Mouse (Mus musculus): ENCODE measurements around the gene Cd247. TPM values are rescaled to one million over a fixed set of nuclear protein-coding genes. Genes with fewer than 3 reads are reported as not detected.

The Cd247 gene
- total RNA-seq, 2 experiments from 2014 or later: 0.43 to 0.70 TPM

DNA sequence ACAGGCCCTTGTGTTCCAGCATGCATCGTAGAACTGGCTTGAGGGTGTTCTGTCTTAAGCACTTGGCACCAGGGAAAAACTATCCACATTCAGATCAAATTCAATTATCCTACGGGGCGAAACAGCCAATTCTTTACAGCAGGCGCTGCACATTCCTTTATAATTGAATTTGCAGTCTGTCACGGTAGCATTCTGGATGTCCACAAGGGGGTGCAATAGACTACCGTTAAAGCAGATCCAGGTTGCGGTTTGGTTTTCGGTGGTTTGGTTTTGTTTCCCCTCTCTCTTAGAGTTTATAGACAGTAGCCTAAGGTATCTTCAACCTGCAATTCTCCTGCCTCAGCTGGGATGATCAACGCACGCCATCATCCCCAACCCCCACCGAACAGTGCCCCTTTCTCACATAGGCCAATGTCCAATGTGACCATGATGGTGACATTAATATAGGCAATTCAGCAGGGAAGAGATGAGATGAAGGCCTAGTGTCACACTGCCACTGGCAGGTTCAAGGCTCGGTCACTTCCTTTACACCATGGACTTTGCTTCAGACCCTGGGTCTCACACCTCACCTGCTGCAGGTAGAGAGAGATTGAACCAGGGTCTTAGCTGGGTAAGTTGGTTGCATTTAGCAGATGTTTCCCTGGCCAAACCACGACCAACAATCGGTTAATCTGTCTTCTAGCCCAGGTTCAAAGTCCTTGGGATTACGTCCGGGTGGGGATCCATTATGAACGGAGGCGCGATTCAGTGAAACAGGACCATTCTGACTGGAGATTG is 12.8 kb upstream of the Cd247 start:
- DNase-seq: no peak

- no peak for DNase-seq
These were observed 8.4 kb upstream of the Cd247 start for GRCm38 (mm10) chr1:165779954-165780585.

GRCm38 (mm10) chr1:165780586-165781111 is 7.8 kb upstream of the Cd247 start:
- no peak for DNase-seq

- DNase-seq: no peak
These were observed 7.1 kb upstream of the Cd247 start for GRCm38 (mm10) chr1:165781426-165781825.

DNA sequence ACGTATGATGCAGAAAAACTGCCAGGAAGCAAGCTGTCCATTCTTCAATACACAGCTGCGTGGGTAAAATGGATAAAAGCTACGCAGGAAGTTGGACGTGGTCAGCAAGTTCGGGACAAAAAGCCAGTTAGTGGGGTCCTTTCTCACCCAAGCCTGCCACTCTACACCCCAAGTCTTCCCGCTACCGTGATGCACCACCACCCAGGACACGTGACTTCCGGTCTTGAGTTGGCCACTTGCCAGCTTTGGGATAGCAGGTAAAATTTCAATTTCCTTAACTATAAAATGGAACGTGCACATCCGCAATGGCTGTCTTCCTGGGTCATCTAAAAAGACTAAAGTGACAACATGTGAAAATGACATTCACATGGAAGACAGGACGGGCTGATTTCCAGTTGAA is 6.6 kb upstream of the Cd247 start:
- no peak for DNase-seq

DNA sequence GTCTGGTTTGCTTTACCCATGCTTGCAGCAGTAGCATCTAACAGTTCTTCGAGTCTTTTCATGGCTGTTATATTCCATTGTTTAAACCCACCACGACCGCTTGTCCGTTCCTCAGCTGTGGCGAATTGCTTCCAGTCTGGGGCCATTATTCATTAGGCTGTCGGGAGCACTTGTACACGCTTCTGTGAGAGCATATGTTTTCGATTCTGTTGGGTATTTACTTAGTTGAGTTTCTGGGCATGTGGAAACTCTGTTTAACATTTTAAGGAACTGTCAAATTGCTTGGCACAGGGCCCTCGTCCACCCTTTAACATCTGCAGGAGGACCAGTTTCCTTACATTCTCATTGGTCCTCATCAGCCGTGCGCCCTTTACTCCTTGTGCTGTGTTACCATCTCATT is 2.2 kb upstream of the Cd247 start:
- no peak for DNase-seq

GRCm38 (mm10) chr1:165789066-165789660 is 682 bp downstream of the Cd247 start:
- DNase-seq: no peak

DNA sequence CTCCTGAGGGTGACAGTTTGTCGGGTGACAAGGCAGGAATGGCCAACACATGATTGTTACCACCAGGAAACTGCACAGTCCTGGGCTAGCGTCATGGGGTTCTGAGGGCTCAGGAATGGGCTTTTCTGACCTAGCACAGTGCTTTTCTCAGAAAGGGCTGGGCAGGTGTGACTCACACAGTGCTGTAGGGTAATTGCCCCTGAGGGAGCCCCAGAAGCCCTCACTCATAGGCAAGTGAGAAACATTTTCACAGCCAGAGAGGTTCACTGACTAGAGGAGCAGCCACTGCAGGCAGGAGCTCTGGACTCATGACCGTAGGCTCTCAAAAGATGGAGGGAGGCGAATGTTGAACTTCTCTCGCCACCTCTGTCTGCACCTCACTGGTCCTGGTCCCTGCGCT is 1.5 kb downstream of the Cd247 start:
- no peak for DNase-seq

- no peak for DNase-seq
These were observed 2.2 kb downstream of the Cd247 start for GRCm38 (mm10) chr1:165790461-165791210.

GRCm38 (mm10) chr1:165791411-165791810 is 2.9 kb downstream of the Cd247 start:
- DNase-seq: no peak

DNA sequence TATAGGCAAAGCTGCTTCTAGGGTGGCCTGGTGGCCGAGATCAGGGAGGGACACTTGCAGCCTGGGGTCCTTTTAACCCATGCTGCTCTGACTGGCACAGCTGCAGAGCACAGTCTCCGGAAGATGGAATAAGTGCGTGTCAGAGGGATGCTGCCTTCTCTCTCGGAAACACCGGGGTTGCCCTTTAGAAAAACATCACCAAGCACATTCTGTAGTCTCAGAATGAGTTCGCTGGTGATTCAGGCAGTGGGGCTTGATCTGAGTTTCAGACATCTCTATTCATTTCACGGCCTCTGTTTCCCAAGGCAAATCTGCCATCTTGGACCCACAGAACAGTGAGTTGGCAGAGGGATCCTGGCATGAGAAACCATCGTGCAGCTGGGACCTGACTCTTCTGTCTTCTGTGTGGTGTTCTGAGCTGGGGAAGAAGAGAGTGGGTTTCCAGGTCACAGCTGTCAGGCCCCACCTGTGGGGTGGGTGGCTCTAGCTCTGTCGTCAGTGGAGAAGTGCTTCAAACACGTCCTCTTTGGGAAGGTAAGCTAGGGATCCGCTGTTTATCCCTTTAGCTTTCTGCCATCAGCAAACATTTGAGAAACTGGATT is 13.3 kb downstream of the Cd247 start:
- no peak for DNase-seq

DNA sequence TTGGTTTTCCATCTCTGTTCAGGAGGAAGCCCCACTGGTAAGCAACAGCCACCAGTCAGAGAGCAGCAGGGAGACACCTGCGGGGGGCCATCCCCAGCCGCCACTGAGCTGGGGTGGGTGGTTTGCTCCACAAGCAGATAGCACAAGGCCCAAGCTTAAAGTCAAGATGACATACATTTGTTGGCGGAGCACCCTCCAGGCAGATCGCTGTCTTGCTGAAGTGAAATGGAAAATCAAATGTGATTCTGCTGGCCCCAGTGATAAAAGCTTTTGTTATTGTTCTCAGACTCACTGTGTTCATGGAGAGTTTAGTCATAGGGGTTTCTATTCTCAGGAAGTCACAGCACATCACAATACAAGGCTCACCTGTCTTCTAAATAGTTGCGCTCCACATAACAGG is 14.6 kb downstream of the Cd247 start:
- DNase-seq: no peak

DNA sequence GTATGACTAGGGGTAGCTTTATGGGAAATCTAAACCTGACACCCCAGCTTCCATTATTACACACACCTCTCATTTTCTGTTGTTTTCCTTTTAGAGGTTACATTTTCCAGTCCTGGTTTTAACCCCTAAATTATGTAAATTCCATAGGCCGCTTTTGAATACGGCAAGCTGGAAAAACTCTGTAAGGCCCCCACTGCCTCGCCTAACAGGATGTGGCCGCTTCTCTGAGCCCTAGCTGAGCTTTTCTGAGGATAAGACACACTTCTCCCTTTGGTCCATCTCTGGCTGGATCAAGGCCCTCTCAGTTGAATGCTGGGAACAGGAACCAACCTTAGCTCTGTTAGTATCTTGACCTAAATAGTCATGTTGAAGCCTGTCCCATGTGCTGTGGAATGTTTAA is 15.7 kb downstream of the Cd247 start:
- no peak for DNase-seq

GRCm38 (mm10) chr1:165810633-165811032 is 22.2 kb downstream of the Cd247 start:
- no peak for DNase-seq

- no peak for DNase-seq
These were observed 22.7 kb downstream of the Cd247 start for GRCm38 (mm10) chr1:165811170-165811569.

GRCm38 (mm10) chr1:165812775-165813174 is 24.3 kb downstream of the Cd247 start:
- DNase-seq: no peak

GRCm38 (mm10) chr1:165814116-165814515 is 25.6 kb downstream of the Cd247 start:
- DNase-seq: no peak

- no peak for DNase-seq
These were observed 26.2 kb downstream of the Cd247 start for GRCm38 (mm10) chr1:165814521-165815278.

DNA sequence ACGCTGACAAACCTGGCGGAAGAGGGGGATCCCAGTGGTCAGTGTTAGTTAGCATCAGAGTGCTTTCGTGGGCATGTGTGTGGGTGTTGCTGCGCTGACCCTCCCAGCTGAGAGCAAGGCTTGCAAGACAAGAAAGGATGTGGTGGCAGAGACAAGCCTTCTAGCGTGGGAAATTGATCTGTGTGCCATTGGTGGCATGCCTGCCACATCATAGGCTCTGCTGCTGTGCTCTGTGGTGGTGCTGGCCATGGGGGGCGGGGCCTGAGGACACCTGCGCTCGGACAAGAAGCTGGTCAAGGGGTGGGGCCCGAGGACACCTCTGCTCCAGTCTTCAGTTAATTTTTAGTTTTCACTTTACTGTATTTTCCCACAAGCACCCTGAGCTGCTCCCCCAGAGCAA is 27.9 kb downstream of the Cd247 start:
- DNase-seq: no peak

DNA sequence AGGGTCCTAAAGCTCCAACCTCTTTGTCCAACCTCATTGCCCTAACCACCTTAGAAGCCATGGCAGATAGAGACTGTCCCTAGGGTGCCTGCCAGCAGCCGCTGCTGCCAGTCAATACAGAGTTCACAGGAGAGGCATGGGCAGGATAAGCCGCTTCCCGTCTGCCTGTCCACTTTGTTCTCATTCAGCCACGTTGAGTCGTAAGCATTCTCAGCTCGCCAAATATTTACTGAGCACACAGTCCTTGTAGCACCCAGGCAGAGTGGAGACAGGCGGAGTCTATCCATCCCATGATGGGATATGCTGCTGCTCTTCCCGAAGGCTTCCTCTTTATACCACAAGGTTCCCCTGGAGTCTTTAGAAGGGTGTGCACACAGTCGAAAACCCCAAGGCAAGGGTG is 28.8 kb downstream of the Cd247 start:
- DNase-seq: no peak

DNA sequence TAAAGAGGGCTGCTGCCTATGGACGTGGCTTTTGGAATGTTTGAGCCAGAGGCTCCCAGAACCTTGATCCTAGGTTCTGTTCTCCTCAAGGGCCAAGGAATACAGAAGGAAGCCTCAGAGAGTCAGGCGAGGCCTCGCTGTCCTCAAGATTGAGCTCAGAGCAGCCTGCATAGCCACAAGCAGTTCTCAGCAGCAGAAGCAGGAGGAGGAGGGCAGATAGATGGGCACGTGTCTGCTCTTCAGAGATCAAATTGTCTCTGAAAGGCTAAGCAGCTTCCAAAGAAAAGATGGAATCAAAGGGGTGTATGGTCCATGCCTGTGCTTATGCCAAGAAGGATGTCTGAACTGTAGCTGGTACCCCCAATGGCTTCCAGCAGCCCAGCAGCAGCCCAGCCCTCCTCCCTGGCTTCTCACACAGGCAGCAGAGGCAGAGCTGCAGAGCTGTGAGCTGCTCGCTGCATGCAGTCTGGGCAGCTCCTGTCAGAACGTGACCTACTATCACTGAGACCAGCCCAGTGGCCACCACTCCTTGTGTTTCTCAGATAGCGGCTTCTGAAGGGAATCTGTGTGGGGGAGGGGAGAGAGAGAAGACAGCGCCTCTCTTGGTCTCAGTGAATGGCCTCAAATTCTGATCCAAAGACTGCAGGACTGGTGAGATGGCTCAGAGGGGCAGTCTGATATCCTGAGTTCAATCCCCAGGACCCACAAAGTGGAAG is 29.8 kb downstream of the Cd247 start:
- DNase-seq: no peak

Measured in gastrocnemius, postnatal 25 days (tissue).